Mouse (Mus musculus) kidney, adult 2 months (tissue): ENCODE measurements around the gene Fbln1. TPM values are rescaled to one million over a fixed set of nuclear protein-coding genes. Genes with fewer than 3 reads are reported as not detected.

Experiments used
- DNase-seq: peaks from one replicate; pipeline ENCODE4 v3.0.0; 2021
- H3K27ac ChIP-seq: fragments of 200-500 bp; 2 replicates; pipeline ENCODE4 v1.5.1; 2012; ENCODE audit warnings: low read depth, low read length, control low read depth, inconsistent platforms; ENCODE audit not compliant: insufficient read depth
- H3K27me3 ChIP-seq: fragments of 200-500 bp; replicated peaks from 2 replicates; pipeline ENCODE4 v1.6.1; 2012; ENCODE audit warnings: mild to moderate bottlenecking, moderate library complexity, low read length, inconsistent platforms; ENCODE audit not compliant: control insufficient read depth, insufficient read depth
- H3K36me3 ChIP-seq: fragments of 200-500 bp; 2 replicates; pipeline ENCODE4 v1.6.1; 2012; ENCODE audit warnings: mild to moderate bottlenecking, moderate library complexity, low read length, inconsistent platforms; ENCODE audit not compliant: control insufficient read depth, insufficient read depth
- H3K4me1 ChIP-seq: fragments of 200-500 bp; 2 replicates; pipeline ENCODE4 v1.6.1; 2011; ENCODE audit warnings: low read length; ENCODE audit not compliant: control insufficient read depth, insufficient read depth
- H3K4me3 ChIP-seq: fragments of 200-500 bp; 2 replicates; pipeline ENCODE4 v1.5.1; 2011; ENCODE audit warnings: mild to moderate bottlenecking, low read depth, low read length, control low read depth; ENCODE audit not compliant: insufficient read depth
- CTCF ChIP-seq: fragments of 200-500 bp; conservative IDR thresholded peaks from 2 replicates; pipeline ENCODE4 v1.5.1; 2011; ENCODE audit warnings: low read depth, mild to moderate bottlenecking, control low read depth, low read length, moderate library complexity, mixed read lengths; ENCODE audit not compliant: insufficient read depth, insufficient read length
- POLR2A ChIP-seq: fragments of 200-500 bp; IDR thresholded peaks from one replicate; pipeline ENCODE4 v1.6.1; 2011; ENCODE audit warnings: low read depth, low read length, control low read depth
- WGBS: fragments of 180-500 bp; shearing (Covaris S2); methylation state at CpG from one replicate; pipeline ENCODE4 v1.1.7; 2018; 5-methylcytosine and 5-hydroxymethylcytosine counted together
- polyA plus RNA-seq: library from polyadenylated mRNA; depleted of rRNA; stranded (reverse); fragments of >200 nt; gene quantifications from 2 replicates; pipeline ENCODE4 v1.2.3, GENCODE M21; 2012

Fbln1 gene
- polyA plus RNA-seq, 1 experiment, result 16.9 TPM

GRCm38 (mm10) chr15:85295544-85295943 is 89.8 kb downstream of the Fbln1 start:
- peak; percentile 73 for DNase-seq
- TF ChIP-seq CTCF, result no peak
- TF ChIP-seq POLR2A, result no peak
- WGBS, result 47% methylated on average over 8 of the region's 8 CpGs

GRCm38 (mm10) chr15:85295977-85296376 is 90.2 kb downstream of the Fbln1 start:
- TF ChIP-seq POLR2A (no peak), CTCF (no peak)
- no peaks in the 10 kb centered on the region for H3K36me3 ChIP-seq
- H3K27me3 ChIP-seq, result no peaks in the 10 kb centered on the region
- no peak for DNase-seq
- WGBS, result 68% methylated on average over 2 of the region's 2 CpGs
- H3K4me3 ChIP-seq, result no peak overlapping the region
- H3K27ac ChIP-seq, result no peak overlapping the region
- H3K4me1 ChIP-seq, result 0 out of 2 replicates have a peak, but pooled peaks cover 7% of the 10 kb centered on the region

More at GRCm38 (mm10) chr15:85295544-85295943, 89.8 kb downstream of the Fbln1 start:
- Histone ChIP-seq H3K27me3 (no peaks in the 10 kb centered on the region), H3K27ac (no peak overlapping the region), H3K36me3 (no peaks in the 10 kb centered on the region), H3K4me1 (0 out of 2 replicates have a peak, but pooled peaks cover 7% of the 10 kb centered on the region), H3K4me3 (no peak overlapping the region)

- no peak overlapping the region for H3K27ac ChIP-seq
- DNase-seq, result peak; percentile 55
- 59% methylated on average over 3 of the region's 3 CpGs for WGBS
- TF ChIP-seq CTCF, result no peak
- TF ChIP-seq POLR2A, result no peak
- 0 out of 2 replicates have a peak, but pooled peaks cover 7% of the 10 kb centered on the region for H3K4me1 ChIP-seq
- no peaks in the 10 kb centered on the region for H3K27me3 ChIP-seq
- no peak overlapping the region for H3K4me3 ChIP-seq
- H3K36me3 ChIP-seq, result no peaks in the 10 kb centered on the region
These were observed 90.8 kb downstream of the Fbln1 start for GRCm38 (mm10) chr15:85296538-85296937.

DNA sequence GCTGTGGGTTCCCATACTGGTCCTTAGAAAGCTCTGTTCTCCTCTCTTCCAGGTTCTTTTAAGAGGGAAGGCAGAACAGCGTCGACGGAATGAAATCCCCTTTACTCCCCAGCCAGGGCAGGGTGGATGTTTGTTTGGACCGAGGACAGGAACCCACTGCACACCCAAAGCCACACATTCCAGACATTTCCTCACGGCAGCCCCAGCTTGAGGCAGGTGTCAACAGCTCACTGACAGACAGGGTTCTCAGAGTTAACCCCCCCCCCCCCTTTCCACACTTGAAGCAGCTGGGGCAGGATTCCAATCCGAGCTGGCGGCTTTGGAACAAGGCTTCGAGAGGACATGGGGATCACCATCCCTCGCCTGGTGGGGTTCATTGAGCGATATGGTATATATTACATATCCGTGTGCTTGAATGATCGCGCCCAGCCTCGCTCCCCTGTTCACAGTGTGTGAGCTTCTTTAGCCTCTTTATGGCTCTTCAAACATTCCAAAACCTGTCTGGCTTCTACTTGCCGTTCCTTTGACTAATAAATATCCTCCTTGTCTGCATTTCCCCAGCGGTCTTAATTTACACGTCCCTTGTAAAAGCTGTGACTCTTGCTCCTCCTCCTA is 92.5 kb downstream of the Fbln1 start:
- Histone ChIP-seq H3K4me3 (no peak overlapping the region), H3K27ac (no peak overlapping the region), H3K36me3 (no peaks in the 10 kb centered on the region), H3K27me3 (no peaks in the 10 kb centered on the region), H3K4me1 (0 out of 2 replicates have a peak, but pooled peaks cover 7% of the 10 kb centered on the region)
- TF ChIP-seq POLR2A (no peak), CTCF (no peak)
- no peak for DNase-seq
- WGBS, result 34% methylated on average over 17 of the region's 17 CpGs

GRCm38 (mm10) chr15:85298946-85299345 is 93.2 kb downstream of the Fbln1 start:
- no peak overlapping the region for H3K27ac ChIP-seq
- 84% methylated on average over 9 of the region's 9 CpGs for WGBS
- 0 out of 2 replicates have a peak, but pooled peaks cover 7% of the 10 kb centered on the region for H3K4me1 ChIP-seq
- H3K27me3 ChIP-seq, result no peaks in the 10 kb centered on the region
- H3K36me3 ChIP-seq, result no peaks in the 10 kb centered on the region
- TF ChIP-seq POLR2A, result no peak
- no peak for TF ChIP-seq CTCF
- no peak for DNase-seq
- no peak overlapping the region for H3K4me3 ChIP-seq

GRCm38 (mm10) chr15:85303241-85303640 is 97.5 kb downstream of the Fbln1 start:
- WGBS, result 82% methylated on average over 4 of the region's 4 CpGs
- Histone ChIP-seq H3K4me1 (0 out of 2 replicates have a peak, but pooled peaks cover 1% of the 10 kb centered on the region), H3K27ac (no peak overlapping the region), H3K4me3 (no peak overlapping the region), H3K36me3 (no peaks in the 10 kb centered on the region), H3K27me3 (no peaks in the 10 kb centered on the region)
- TF ChIP-seq CTCF, result no peak
- no peak for TF ChIP-seq POLR2A
- no peak for DNase-seq

- no peaks in the 10 kb centered on the region for H3K4me1 ChIP-seq
- no peak overlapping the region for H3K4me3 ChIP-seq
- no peaks in the 10 kb centered on the region for H3K27me3 ChIP-seq
- TF ChIP-seq POLR2A (no peak), CTCF (no peak)
- H3K36me3 ChIP-seq, result no peaks in the 10 kb centered on the region
- H3K27ac ChIP-seq, result no peak overlapping the region
- 91% methylated on average over 4 of the region's 4 CpGs for WGBS
- no peak for DNase-seq
These were observed 98.2 kb downstream of the Fbln1 start for GRCm38 (mm10) chr15:85303976-85304375.
